In genomic region chr4:100811057-100811695, GRCm38 (mm10) we compare ENCODE assay signal across 12 mouse cellular contexts. TPM values are rescaled to one million over a fixed set of nuclear protein-coding genes. Genes with fewer than 3 reads are reported as not detected.
DNase-seq lines count a peak whose midpoint lies in the region; ATAC-seq lines count a peak whose summit lies in the region.
"Had no signal": no experiment of that assay in that cellular context is flagged by ENCODE, and none has a peak within 500 bp of the region (broad histone marks: within the 10 kb centered on the region; RNA-seq: fewer than 3 reads in every experiment).

No protein-coding gene starts in this region.

- peak overlapping the region; percentile 25; the same call in 1 of the 2 replicates for H3K4me2 ChIP-seq in hindbrain, embryonic 14.5 days (replicated peaks)
- peak overlapping the region; percentile 35 for H3K4me2 ChIP-seq in forebrain, embryonic 15.5 days (replicated peaks)
- H3K4me2 ChIP-seq in stomach, embryonic 16.5 days (ENCODE audit: low read depth, low read length), result peak overlapping the region; percentile 37; the same call in 1 of the 2 replicates
- H3K4me2 ChIP-seq: neural tube, embryonic 12.5 days had no signal

- H3K4me1 ChIP-seq in hindbrain, embryonic 14.5 days (replicated peaks; ENCODE audit: control insufficient read depth, insufficient read depth, low read length), result peaks cover 23% of the 10 kb centered on the region
- H3K4me1 ChIP-seq in hindbrain, embryonic 10.5 days (replicated peaks), result peaks cover 29% of the 10 kb centered on the region
- peaks cover 30% of the 10 kb centered on the region for H3K4me1 ChIP-seq in forebrain, embryonic 15.5 days
- peaks cover 11% of the 10 kb centered on the region for H3K4me1 ChIP-seq in stomach, embryonic 16.5 days (ENCODE audit: control insufficient read depth, insufficient read depth, low read length)

- no peaks in the 10 kb centered on the region for H3K9me3 ChIP-seq in hindbrain, embryonic 14.5 days (ENCODE audit: control insufficient read depth, low read length)
- H3K9me3 ChIP-seq in hindbrain, embryonic 10.5 days, result no peaks in the 10 kb centered on the region
- H3K9me3 ChIP-seq in forebrain, embryonic 15.5 days, result no peaks in the 10 kb centered on the region
- no peaks in the 10 kb centered on the region for H3K9me3 ChIP-seq in stomach, embryonic 16.5 days (replicated peaks; ENCODE audit: control insufficient read depth, low read length)
- H3K9me3 ChIP-seq: neural tube, embryonic 12.5 days had no signal

- no peak overlapping the region for H3K27ac ChIP-seq in hindbrain, embryonic 14.5 days
- no peak overlapping the region for H3K27ac ChIP-seq in hindbrain, embryonic 10.5 days
- peak overlapping the region; percentile 63 for H3K27ac ChIP-seq in forebrain, embryonic 15.5 days (replicated peaks)
- no peak overlapping the region for H3K27ac ChIP-seq in stomach, embryonic 16.5 days (ENCODE audit: low read length)
- H3K27ac ChIP-seq: neural tube, embryonic 12.5 days had no signal

- no peak for DNase-seq in hindbrain, embryonic 14.5 days (ENCODE audit: low spot score)
- no peak for DNase-seq in hindbrain, embryonic 10.5 days (ENCODE audit: low spot score)
- peak; percentile 16 for DNase-seq in lung, postnatal 10 days
- no peak for DNase-seq in lung, postnatal 14 days
- DNase-seq in spleen, postnatal 36 days (ENCODE audit: low spot score in 2 of 2), result no peak
- DNase-seq: heart, adult 18-20 months; kidney, adult 11 months; left cerebral cortex, postnatal 4 days; lung, adult 2 months had no signal

- no peak for ATAC-seq in hindbrain, embryonic 14.5 days (ENCODE audit: low FRiP score)
- peak; percentile 65 for ATAC-seq in forebrain, embryonic 15.5 days (replicated peaks)
- no peak for ATAC-seq in stomach, embryonic 16.5 days (ENCODE audit: insufficient read depth, low FRiP score)

- WGBS in hindbrain, embryonic 14.5 days, result 23% methylated on average over 5 of the region's 5 CpGs
- 36% methylated on average over 5 of the region's 5 CpGs for WGBS in hindbrain, embryonic 10.5 days
- WGBS in forebrain, embryonic 15.5 days, result 3% methylated on average over 5 of the region's 5 CpGs
- WGBS in stomach, embryonic 16.5 days, result 32% methylated on average over 5 of the region's 5 CpGs

- H3K4me3 ChIP-seq in hindbrain, embryonic 14.5 days (replicated peaks; ENCODE audit: low read length), result no peak overlapping the region
- H3K4me3 ChIP-seq in hindbrain, embryonic 10.5 days, result no peak overlapping the region
- H3K4me3 ChIP-seq in forebrain, embryonic 15.5 days, result no peak overlapping the region
- H3K4me3 ChIP-seq in stomach, embryonic 16.5 days (replicated peaks; ENCODE audit: low read length), result no peak overlapping the region
- H3K4me3 ChIP-seq: neural tube, embryonic 12.5 days had no signal

- no peaks in the 10 kb centered on the region for H3K27me3 ChIP-seq in hindbrain, embryonic 14.5 days (ENCODE audit: control insufficient read depth, insufficient read depth, low read length)
- no peaks in the 10 kb centered on the region for H3K27me3 ChIP-seq in hindbrain, embryonic 10.5 days (ENCODE audit: insufficient read depth, poor library complexity, severe bottlenecking)
- no peaks in the 10 kb centered on the region for H3K27me3 ChIP-seq in forebrain, embryonic 15.5 days
- no peaks in the 10 kb centered on the region for H3K27me3 ChIP-seq in stomach, embryonic 16.5 days (ENCODE audit: control insufficient read depth, insufficient read depth, low read length)
- H3K27me3 ChIP-seq: neural tube, embryonic 12.5 days had no signal

- no peaks in the 10 kb centered on the region for H3K36me3 ChIP-seq in hindbrain, embryonic 14.5 days (replicated peaks; ENCODE audit: control insufficient read depth, insufficient read depth)
- 0 out of 2 replicates have a peak, but pooled peaks cover 7% of the 10 kb centered on the region for H3K36me3 ChIP-seq in hindbrain, embryonic 10.5 days
- no peaks in the 10 kb centered on the region for H3K36me3 ChIP-seq in forebrain, embryonic 15.5 days
- no peaks in the 10 kb centered on the region for H3K36me3 ChIP-seq in stomach, embryonic 16.5 days (ENCODE audit: control insufficient read depth, insufficient read depth, low read length)
- H3K36me3 ChIP-seq: neural tube, embryonic 12.5 days had no signal

- no peak overlapping the region for H3K9ac ChIP-seq in hindbrain, embryonic 14.5 days
- H3K9ac ChIP-seq in forebrain, embryonic 15.5 days (replicated peaks), result no peak overlapping the region
- H3K9ac ChIP-seq in stomach, embryonic 16.5 days (ENCODE audit: low read length), result no peak overlapping the region
- H3K9ac ChIP-seq: neural tube, embryonic 12.5 days had no signal

RNA-seq across cellular contexts. Expression of gene Cachd1, which starts 34.7 kb away (rescaled TPM):
- polyA plus RNA-seq in hindbrain, embryonic 14.5 days (2014; fragmentation: Nextera tagmentation; extraction: Ambion mirVana), result 21.6 and 28.5 TPM in 2 replicates
- 28.1 and 28.7 TPM in 2 replicates for polyA plus RNA-seq in hindbrain, embryonic 10.5 days (2016; fragmentation: Nextera tagmentation; extraction: Ambion mirVana)
- 18.1 and 20.3 TPM in 2 replicates for polyA plus RNA-seq in forebrain, embryonic 15.5 days (2015; fragmentation: Nextera tagmentation; extraction: Ambion mirVana)
- polyA plus RNA-seq in stomach, embryonic 16.5 days (2015; fragmentation: Nextera tagmentation; extraction: Ambion mirVana), result 7.2 and 9.7 TPM in 2 replicates
